Mouse (Mus musculus) cortical plate, adult 2 months (tissue): ENCODE results near the gene Ttc39d.

Source experiments
- CTCF ChIP-seq: fragments of 200-500 bp; IDR thresholded peaks from 2 replicates; pipeline ENCODE4 v1.5.1; 2011; ENCODE audit warnings: mild to moderate bottlenecking, control low read depth, low read length; ENCODE audit not compliant: insufficient read depth; ENCODE audit errors: extremely low read depth
- POLR2A ChIP-seq: fragments of 200-500 bp; IDR thresholded peaks from 2 replicates; pipeline ENCODE4 v1.6.1; 2011; ENCODE audit warnings: mild to moderate bottlenecking, low read length, control low read depth; ENCODE audit not compliant: insufficient read depth; ENCODE audit errors: extremely low read depth

GRCm38 (mm10) chr17:80174146-80174545 lies 33.1 kb upstream of the Ttc39d start:
- no peak for TF ChIP-seq CTCF
- TF ChIP-seq POLR2A = no peak
